Mouse (Mus musculus) testis, adult 2 months (tissue): ENCODE results near the gene Dnajb8.

Source experiments
- CTCF ChIP-seq: fragments of 200-500 bp; IDR thresholded peaks from 2 replicates; pipeline ENCODE4 v1.5.1; 2012; ENCODE audit warnings: low read depth, mild to moderate bottlenecking, inconsistent platforms, low read length, moderate library complexity; ENCODE audit not compliant: control insufficient read depth, insufficient read depth, insufficient replicate concordance
- POLR2A ChIP-seq: fragments of 200-500 bp; IDR thresholded peaks from 2 replicates; pipeline ENCODE4 v1.6.1; 2012; ENCODE audit warnings: low read depth, mild to moderate bottlenecking, inconsistent platforms, low read length, moderate library complexity; ENCODE audit not compliant: control insufficient read depth

DNA sequence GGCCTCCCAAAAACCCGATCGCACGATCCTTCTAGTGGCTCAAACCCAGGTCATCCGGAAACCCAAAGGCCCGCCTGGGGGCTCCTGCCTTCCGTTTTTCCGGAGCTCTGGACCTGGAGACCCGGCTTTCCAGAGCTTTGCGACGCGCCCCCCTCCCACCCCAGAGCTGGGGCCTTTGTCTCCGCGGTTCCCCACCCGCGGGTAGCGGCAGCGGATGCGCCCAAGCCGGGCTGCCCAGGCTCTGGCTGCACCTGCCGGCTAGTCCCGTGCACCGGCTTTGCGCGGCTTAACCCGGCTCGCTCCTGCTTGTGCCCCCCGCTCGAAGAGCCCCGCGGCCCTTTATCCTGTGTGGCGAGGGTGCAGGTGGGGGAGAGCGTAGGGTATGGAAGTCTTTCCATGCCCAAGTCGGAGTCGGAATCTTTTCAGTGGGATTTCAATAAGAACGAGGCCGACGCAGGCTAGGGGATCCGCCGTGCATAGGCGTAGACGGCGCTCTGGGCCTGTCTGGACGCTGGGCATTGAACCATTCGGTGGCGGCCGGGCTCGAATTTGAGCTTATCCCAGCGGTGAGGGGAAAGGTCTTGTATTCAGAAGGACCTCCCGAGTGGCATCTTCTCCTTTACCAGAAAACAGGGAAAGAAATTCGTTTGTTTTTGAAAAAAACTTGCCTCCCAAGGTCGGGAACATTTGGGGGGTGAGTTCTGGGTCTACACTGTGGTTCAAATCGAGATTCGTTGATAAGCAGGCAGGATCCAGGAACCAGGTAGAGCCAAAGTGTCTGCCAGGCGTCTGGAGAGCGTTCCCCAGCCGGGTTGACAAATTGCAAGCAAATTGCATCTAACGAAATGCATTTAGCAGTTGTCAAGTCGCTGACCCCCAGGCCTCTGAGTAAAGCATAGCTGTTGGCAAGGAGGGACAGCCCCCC lies 27.8 kb upstream of the Dnajb8 start:
- TF ChIP-seq CTCF, result no peak
- TF ChIP-seq POLR2A, result no peak
